Mouse (Mus musculus) stomach, postnatal 0 days (tissue): Measurements from ENCODE around the gene Taf6.

Source experiments
- CTCF ChIP-seq: IDR thresholded peaks from 2 replicates; pipeline ENCODE4 v1.5.1; 2016; ENCODE audit warnings: antibody characterized with exemption, low read depth, mild to moderate bottlenecking, moderate library complexity
- EP300 ChIP-seq: optimal IDR thresholded peaks from 2 replicates; pipeline ENCODE3; 2016; ENCODE audit warnings: antibody characterized with exemption

DNA sequence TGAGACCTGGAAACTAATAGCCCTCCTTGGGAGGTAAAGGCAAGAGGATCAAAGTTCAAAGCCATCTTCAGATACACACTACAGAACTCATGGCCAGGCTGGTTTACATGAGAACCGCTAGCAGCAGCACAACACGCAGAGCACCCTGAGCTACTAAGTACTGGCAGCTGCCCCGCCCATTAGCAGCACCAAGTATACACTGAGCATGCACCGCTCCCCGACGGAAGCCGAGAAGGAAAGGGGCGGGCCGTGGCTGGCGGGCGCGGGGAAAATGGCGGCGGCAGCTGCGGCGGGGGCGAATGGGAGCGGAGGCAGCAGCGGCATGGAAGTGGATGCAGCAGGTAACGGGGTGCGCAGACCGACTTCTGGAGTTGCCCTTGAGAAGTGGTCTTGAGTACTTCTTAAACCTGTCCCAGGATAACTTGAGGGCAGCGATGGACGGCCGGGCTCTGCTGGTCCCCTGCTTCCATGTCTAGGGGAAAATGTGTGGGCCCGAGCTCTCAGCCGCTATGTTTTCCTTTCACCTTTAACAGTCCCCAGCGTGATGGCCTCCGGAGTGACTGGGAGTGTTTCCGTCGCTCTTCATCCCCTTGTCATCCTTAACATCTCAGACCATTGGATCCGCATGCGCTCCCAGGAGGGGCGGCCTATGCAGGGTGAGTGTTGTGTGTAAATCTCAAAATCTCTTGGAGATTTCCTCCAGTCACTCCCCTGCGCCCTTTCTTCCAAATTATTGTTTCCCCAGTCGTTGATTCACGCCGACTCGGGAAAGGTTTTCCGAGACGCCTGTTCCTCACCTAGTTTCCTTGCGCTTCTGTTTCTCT is 26.2 kb downstream of the Taf6 start, which contains the start of gene Cops6:
- TF ChIP-seq CTCF (peak; percentile 29), EP300 (no peak)
